9 mouse cellular contexts compared by ENCODE assay signal in genomic region chr9:105048351-105048750, GRCm38 (mm10). TPM values are rescaled to one million over a fixed set of nuclear protein-coding genes. Genes with fewer than 3 reads are reported as not detected.
A peak's percentile ranks its signal among the peaks of the same experiment; 100 is the strongest.
DNase-seq lines count a peak whose midpoint lies in the region; ATAC-seq and TF ChIP-seq lines count a peak whose summit lies in the region.
"Had no signal": no experiment of that assay in that cellular context is flagged by ENCODE, and none has a peak within 500 bp of the region (broad histone marks: within the 10 kb centered on the region; RNA-seq: fewer than 3 reads in every experiment).

No protein-coding gene starts in this region.

- WGBS in neural tube, embryonic 15.5 days = 28% methylated on average over 10 of the region's 10 CpGs
- 69% methylated on average over 10 of the region's 10 CpGs for WGBS in kidney, embryonic 16.5 days

- H3K9me3 ChIP-seq in neural tube, embryonic 15.5 days (replicated peaks) = no peaks in the 10 kb centered on the region
- H3K9me3 ChIP-seq in kidney, embryonic 16.5 days (ENCODE audit: low read length) = no peaks in the 10 kb centered on the region

- no peak overlapping the region for H3K4me2 ChIP-seq in neural tube, embryonic 15.5 days
- H3K4me2 ChIP-seq in kidney, embryonic 16.5 days (replicated peaks; ENCODE audit: low read depth, low read length) = no peak overlapping the region

- DNase-seq in brain, embryonic 14.5 days (ENCODE audit: low read depth) = peak; percentile 86
- DNase-seq in layer of hippocampus, postnatal 36 days = peak; percentile 50 to 53
- DNase-seq in adrenal gland, adult 18-20 months (ENCODE audit: low spot score in 2 of 2) = no peak
- DNase-seq in T-cell, adult 2 months (ENCODE audit: low spot score) = no peak
- DNase-seq: thymus, adult 18-20 months had no signal

- ATAC-seq in frontal cortex, adult (ENCODE audit: low TSS enrichment) = peak; percentile 69; the same call in 1 of the 2 replicates
- ATAC-seq in neural tube, embryonic 15.5 days (ENCODE audit: low FRiP score) = peak; percentile 38
- no peak for ATAC-seq in kidney, embryonic 16.5 days (ENCODE audit: low FRiP score, low TSS enrichment)
- ATAC-seq: inflammation-experienced regulatory T-cells, adult 6 months had no signal

- no peak overlapping the region for H3K4me3 ChIP-seq in neural tube, embryonic 15.5 days (replicated peaks)
- H3K4me3 ChIP-seq in kidney, embryonic 16.5 days (ENCODE audit: low read length) = no peak overlapping the region

- H3K9ac ChIP-seq in neural tube, embryonic 15.5 days (replicated peaks) = no peak overlapping the region
- H3K9ac ChIP-seq in kidney, embryonic 16.5 days (replicated peaks; ENCODE audit: low read length) = no peak overlapping the region

- TF ChIP-seq CTCF in brain, embryonic 14.5 days (IDR thresholded peaks at IDR 0.05; ENCODE audit: borderline replicate concordance, extremely low read depth, insufficient read depth, insufficient read length) = no peak

- TF ChIP-seq POLR2A in brain, embryonic 14.5 days (IDR thresholded peaks at IDR 0.05; ENCODE audit: borderline replicate concordance, extremely low read depth, insufficient read depth, insufficient read length, poor library complexity, severe bottlenecking) = no peak

- H3K4me1 ChIP-seq in neural tube, embryonic 15.5 days = peaks cover 15% of the 10 kb centered on the region
- H3K4me1 ChIP-seq in kidney, embryonic 16.5 days (ENCODE audit: insufficient read depth, low read length) = no peaks in the 10 kb centered on the region

- peak overlapping the region; percentile 62 for H3K27ac ChIP-seq in neural tube, embryonic 15.5 days (replicated peaks)
- H3K27ac ChIP-seq in kidney, embryonic 16.5 days (ENCODE audit: low read length) = no peak overlapping the region

- no peaks in the 10 kb centered on the region for H3K36me3 ChIP-seq in neural tube, embryonic 15.5 days
- H3K36me3 ChIP-seq in kidney, embryonic 16.5 days (ENCODE audit: insufficient read depth, low read length) = no peaks in the 10 kb centered on the region

- H3K27me3 ChIP-seq in neural tube, embryonic 15.5 days (replicated peaks) = 0 out of 2 replicates have a peak, but pooled peaks cover 3% of the 10 kb centered on the region
- no peaks in the 10 kb centered on the region for H3K27me3 ChIP-seq in kidney, embryonic 16.5 days (ENCODE audit: insufficient read depth, low read length)

RNA-seq across cellular contexts. Expression of gene Mrpl3, which starts 4.7 kb away (rescaled TPM):
- polyA plus RNA-seq in brain, embryonic 14.5 days (2012; rRNA removed) = 34.3 and 55.0 TPM in 2 replicates
- 10 to 100 TPM; 83.7 to 84.5 TPM for total RNA-seq in layer of hippocampus, postnatal 36 days (2021)
- polyA plus RNA-seq in neural tube, embryonic 15.5 days (2015; fragmentation: Nextera tagmentation; extraction: Ambion mirVana) = 87.3 and 103 TPM in 2 replicates
- 10 to 100 TPM; 79.2 to 80.3 TPM for total RNA-seq in adrenal gland, adult 18-20 months (2021)
- 102 and 110 TPM in 2 replicates for polyA plus RNA-seq in kidney, embryonic 16.5 days (2015; fragmentation: Nextera tagmentation; extraction: Ambion mirVana)

Comparison
In these comparisons a context has a peak if more than half of its experiments do, and no peak if none do; other contexts are left out.
1. DNase-seq: peak in brain, embryonic 14.5 days (single experiment) and layer of hippocampus, postnatal 36 days (2 of 2); none in adrenal gland, adult 18-20 months (0 of 2) and T-cell, adult 2 months (single experiment).